Mouse (Mus musculus) embryo, embryonic 9.5 days (tissue): ENCODE results near the gene Hrh1.
"Not testable (repeated sequence)": the region's sequence is repeated elsewhere in the genome, so short reads cannot be mapped to it uniquely, and the experiment has no call there.

ENCODE experiments used
- DNase-seq: peaks from one replicate; pipeline ENCODE4 v3.0.0-alpha.2; 2017; ENCODE audit errors: extremely low spot score

Hrh1 gene

DNA sequence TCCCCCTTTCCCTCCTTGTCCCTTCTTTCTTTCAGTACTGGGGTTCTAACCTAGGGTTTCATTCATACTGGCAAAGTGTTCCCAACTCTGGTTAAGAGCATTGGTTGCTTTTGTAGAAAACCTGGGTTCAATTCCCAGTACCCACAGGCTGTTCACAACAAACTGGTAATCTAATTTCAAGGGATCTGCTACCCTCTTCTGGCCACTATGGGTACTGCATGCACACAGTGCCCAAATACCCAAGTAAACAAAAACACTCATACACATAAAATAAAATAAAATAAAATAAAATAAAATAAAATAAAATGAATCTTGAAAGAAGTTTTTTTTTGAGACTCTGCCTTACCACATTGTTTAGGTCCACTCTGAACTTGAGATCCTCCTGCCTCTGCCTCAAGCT lies 63.8 kb downstream of the Hrh1 start:
- DNase-seq = no peak

DNA sequence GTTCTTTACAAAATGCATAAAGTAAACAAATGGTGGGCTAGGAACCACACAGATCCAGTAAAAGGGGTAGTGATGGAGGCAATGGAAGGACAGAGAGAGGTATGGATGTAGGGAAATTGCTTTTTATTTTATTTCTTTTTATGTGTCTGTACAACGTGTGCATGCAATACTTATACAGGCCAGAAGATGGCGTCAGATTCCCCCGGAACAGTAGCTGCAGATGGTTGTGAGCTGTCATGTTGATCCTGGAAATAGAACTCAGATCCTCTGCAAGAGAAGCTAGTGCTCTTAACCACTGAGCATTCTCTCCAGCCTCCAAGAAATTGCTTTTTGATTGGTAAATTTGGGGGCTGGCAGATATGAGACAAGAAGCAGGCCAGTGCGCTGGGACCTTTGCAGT lies 65.0 kb downstream of the Hrh1 start:
- DNase-seq = peak; percentile 53

DNA sequence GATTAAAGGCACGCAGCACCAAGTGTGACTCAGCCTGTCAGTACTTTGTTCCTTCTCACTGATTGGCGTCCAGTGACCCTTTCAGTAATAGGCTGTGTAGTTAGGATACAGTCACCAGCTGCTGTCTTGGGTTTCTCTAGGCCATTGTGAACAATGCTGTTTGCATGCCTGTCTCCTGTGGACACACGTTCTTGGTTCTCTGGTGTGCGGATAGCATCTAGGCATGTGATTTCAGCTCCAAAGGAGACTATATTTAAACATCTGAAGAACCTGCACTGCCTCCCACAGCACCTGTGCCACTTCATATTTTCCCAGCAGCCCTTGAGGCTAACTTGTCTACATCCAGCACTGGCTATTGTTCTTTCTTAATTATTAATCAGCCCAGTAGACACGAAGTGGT lies 75.8 kb downstream of the Hrh1 start:
- DNase-seq = no peak

DNA sequence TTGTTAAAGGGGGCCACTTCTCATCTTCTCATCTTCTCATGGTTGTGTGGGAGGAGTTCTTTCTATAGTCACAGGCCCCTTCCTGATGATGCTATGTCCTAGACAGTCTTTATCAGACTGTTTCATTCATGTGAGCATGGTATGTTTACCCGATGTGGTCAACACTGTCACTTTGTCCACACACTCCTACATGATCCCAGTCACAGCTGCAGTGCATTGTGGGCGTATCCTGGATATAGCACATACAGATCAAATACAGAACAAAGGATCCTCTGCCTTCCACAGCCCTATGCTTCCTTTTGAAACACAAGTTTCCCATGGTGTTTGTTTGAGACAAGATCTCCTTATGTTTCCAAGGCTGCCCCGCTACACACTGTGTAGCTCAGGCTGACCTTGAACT lies 76.3 kb downstream of the Hrh1 start:
- no peak for DNase-seq

DNA sequence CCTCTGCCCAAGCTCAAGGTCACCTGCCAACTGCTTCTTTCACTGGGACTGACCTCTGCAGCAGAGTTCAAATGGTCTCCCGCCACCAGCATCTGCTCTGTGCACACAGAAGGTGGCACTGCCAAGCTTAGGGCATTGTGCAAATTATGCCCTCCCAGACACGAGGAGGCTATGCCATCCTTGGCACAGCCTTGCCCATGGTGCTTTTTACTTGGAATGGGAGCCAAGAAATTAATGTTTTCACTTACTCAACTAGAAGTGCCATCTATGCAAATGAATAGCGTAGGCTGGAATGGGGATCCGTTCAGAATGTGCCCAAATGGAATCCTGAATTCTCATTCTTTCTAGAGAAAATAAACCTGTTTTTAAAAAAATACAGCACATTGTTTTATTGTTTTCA lies 77.2 kb downstream of the Hrh1 start:
- DNase-seq = no peak

DNA sequence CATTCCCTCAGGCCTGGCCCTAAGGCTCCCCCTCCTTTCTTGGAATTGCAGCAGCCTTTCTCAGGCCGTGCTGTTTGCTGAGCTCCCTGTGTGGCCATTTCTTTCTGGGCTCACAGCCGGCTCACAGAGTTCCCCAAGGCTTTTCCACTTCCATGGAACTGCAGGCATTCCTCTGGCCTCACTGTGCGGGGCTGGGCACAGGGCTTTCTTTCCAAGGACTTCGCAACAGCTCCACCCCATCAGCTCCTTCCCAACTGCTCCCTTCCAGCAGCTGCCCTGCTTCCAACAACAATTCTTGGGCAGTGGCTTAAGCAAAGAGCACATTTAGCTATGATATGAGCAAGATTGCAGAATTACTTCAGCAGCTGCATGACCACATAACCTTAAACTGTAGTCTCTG lies 81.0 kb downstream of the Hrh1 start:
- no peak for DNase-seq

DNA sequence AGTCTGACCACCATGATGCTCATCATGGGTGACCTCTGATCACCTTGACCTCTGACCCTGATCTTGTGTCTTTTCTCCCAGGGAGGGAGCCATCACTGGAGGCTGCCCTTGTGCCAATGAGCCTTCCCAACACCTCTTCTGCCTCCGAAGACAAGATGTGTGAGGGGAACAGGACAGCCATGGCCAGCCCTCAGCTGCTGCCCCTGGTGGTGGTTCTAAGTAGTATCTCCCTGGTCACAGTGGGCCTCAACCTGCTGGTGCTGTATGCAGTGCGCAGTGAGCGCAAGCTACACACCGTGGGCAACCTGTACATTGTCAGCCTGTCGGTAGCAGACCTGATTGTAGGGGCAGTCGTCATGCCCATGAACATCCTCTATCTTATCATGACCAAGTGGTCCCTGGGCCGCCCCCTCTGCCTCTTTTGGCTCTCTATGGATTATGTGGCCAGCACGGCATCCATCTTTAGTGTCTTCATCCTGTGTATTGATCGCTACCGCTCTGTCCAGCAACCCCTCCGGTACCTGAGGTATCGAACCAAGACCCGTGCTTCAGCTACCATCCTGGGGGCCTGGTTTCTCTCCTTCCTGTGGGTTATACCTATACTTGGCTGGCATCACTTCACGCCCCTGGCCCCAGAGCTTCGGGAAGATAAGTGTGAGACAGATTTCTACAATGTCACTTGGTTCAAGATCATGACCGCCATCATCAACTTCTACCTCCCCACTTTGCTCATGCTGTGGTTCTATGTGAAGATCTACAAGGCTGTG lies 82.1 kb downstream of the Hrh1 start:
- no peak for DNase-seq

DNA sequence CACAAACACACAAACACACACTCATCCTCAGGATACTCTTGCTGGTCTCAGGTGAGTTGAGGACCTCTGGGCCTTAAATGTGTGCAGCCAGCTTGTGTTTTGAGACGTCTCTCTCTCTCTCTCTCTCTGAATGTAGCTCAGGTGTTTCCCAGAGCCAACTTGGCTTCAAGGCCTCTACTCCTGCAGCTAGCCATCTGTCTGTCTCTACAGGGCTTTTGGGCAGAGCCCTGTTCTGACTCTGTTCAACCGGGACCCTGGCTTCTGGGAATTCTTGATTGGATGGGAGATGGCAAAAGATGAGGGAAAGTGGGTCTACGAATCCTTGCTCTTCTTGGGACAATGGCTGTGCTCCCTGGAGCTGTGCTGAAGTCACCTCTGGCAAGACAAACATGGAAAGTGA lies 91.6 kb downstream of the Hrh1 start:
- DNase-seq = no peak

DNA sequence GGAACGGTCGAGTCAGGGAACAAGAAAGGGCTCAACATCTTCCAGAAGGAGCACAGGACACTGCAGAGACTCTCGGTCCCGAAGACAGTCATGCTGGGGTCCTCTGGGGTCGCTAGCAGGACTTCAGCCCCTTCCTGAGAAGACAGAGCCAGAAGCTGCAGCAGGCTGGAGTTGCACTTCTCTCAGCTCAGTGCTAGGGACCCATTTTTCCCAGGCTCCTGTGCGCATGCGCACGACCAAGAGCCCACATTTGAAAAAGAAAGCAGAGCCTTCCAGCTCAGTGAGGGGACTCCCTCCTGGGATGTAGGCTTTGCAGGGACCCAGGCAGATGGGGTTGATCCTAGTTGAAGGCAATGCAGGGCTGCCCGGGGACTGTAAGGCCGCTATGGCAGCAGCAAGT lies 94.9 kb downstream of the Hrh1 start:
- peak; percentile 17 for DNase-seq

DNA sequence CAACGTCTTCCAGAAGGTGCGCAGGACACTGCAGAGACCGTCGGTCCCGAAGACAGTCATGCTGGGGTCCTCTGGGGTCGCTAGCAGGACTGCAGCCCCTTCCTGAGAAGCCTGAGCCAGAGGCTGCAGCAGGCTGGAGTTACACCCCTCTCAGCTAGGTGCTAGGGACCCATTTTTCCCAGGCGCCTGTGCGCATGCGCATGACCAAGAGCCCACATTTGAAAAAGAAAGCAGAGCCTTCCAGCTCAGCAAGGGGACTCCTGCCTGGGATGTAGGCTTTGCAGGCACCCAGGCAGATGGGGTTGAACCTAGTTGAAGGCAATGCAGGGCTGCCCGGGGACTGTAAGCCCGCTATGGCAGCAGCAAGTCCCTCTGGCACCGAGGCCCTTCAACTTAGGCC lies 97.3 kb downstream of the Hrh1 start:
- DNase-seq = not testable (repeated sequence)

DNA sequence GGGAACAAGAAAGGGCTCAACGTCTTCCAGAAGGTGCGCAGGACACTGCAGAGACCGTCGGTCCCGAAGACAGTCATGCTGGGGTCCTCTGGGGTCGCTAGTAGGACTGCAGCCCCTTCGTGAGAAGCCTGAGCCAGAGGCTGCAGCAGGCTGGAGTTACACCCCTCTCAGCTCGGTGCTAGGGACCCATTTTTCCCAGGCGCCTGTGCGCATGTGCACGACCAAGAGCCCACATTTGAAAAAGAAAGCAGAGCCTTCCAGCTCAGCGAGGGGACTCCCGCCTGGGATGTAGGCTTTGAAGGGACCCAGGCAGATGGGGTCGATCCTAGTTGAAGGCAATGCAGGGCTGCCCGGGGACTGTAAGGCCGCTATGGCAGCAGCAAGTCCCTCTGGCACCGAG lies 116.3 kb downstream of the Hrh1 start:
- DNase-seq = not testable (repeated sequence)

DNA sequence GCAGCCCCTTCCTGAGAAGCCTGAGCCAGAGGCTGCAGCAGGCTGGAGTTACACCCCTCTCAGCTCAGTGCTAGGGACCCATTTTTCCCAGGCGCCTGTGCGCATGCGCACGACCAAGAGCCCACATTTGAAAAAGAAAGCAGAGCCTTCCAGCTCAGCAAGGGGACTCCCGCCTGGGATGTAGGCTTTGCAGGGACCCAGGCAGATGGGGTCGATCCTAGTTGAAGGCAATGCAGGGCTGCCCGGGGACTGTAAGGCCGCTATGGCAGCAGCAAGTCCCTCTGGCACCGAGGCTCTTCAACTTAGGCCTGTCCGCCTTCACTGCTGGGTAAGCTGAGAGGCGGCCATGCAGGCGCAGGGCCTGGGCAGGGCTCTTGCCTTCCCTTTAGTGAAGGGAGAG lies 131.0 kb downstream of the Hrh1 start:
- DNase-seq = not testable (repeated sequence)
